Mouse (Mus musculus) midbrain, embryonic 12.5 days (tissue): ENCODE data around the gene Ankrd42. TPM values are rescaled to one million over a fixed set of nuclear protein-coding genes. Genes with fewer than 3 reads are reported as not detected.
A peak's percentile ranks its signal among the peaks of the same experiment; 100 is the strongest.

ENCODE experiments used
- ATAC-seq: fragments of 200-750 bp; cut with Nextera tagmentation; 2 replicates; pipeline ENCODE4 v1.8.0; 2017; ENCODE audit warnings: low read depth, moderate TSS enrichment, moderate library complexity; ENCODE audit not compliant: low FRiP score
- H3K27ac ChIP-seq: fragments of 300-500 bp; sonication (generic); replicated peaks from 2 replicates; pipeline ENCODE4 v1.5.1; 2016; ENCODE audit warnings: mild to moderate bottlenecking
- H3K27me3 ChIP-seq: fragments of 300-500 bp; sonication (generic); 2 replicates; pipeline ENCODE4 v1.6.1; 2016; ENCODE audit warnings: mild to moderate bottlenecking
- H3K36me3 ChIP-seq: fragments of 300-500 bp; sonication (generic); 2 replicates; pipeline ENCODE4 v1.6.1; 2016
- H3K4me1 ChIP-seq: fragments of 300-500 bp; sonication (generic); 2 replicates; pipeline ENCODE4 v1.6.1; 2016
- H3K4me2 ChIP-seq: fragments of 300-500 bp; sonication (generic); replicated peaks from 2 replicates; pipeline ENCODE4 v1.6.1; 2016; ENCODE audit warnings: mild to moderate bottlenecking, moderate library complexity
- H3K4me3 ChIP-seq: fragments of 300-500 bp; sonication (generic); 2 replicates; pipeline ENCODE4 v1.5.1; 2016; ENCODE audit warnings: mild to moderate bottlenecking
- H3K9ac ChIP-seq: fragments of 300-500 bp; sonication (generic); replicated peaks from 2 replicates; pipeline ENCODE4 v1.6.1; 2016; ENCODE audit warnings: mild to moderate bottlenecking, moderate library complexity
- H3K9me3 ChIP-seq: fragments of 300-500 bp; sonication (generic); 2 replicates; pipeline ENCODE4 v1.6.1; 2016; ENCODE audit warnings: mild to moderate bottlenecking
- WGBS: fragments of 180-500 bp; shearing (Covaris S2); methylation state at CpG from one replicate; pipeline ENCODE4 v1.1.7; 2016; 5-methylcytosine and 5-hydroxymethylcytosine counted together
- polyA plus RNA-seq: library from polyadenylated mRNA; unstranded; fragments of >200 nt; fragmentation: Nextera tagmentation; extraction: Ambion mirVana; gene quantifications from 2 replicates; pipeline ENCODE4 v1.2.1, GENCODE M21; 2016

Ankrd42 gene
- polyA plus RNA-seq = 12.6 and 12.7 TPM in 2 replicates

DNA sequence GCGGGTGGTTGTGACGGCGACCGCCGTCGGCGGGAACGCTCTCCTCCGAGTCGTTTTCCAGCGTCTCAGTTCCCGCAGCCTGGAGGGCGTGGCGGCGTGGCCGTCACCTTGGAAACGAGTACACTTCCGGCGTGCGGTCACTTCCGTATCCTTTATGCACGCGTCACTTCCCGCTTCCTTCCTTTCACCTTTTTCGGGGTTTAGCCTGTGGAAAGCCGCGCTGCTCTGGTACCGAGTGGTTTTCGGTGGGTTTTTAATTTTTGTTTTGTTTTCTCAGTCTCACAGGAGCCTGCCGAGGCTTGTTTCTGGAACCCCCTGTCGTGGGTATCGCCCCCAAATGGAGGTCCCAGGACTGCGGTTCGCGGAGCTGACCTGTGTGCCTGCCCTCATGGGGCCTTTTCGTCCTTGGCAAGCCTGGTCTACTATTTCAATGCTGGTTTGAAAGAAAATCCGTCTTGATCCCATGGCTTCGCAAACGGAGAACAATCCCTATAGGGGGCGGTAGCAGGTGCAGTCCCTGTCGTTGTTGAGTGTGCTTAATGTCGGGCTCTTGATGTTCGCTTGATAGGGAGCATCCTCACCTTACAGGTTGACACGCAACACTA is at the start of gene Ankrd42:
Gene Ankrd42 (minus strand): TSS at position 122 of the 605 bp plus-strand sequence.
- peaks cover 17% of the 10 kb centered on the region for H3K4me1 ChIP-seq
- no peaks in the 10 kb centered on the region for H3K27me3 ChIP-seq
- H3K9me3 ChIP-seq = no peaks in the 10 kb centered on the region
- peaks cover 10% of the 10 kb centered on the region for H3K36me3 ChIP-seq
- peak within 1 kb of the TSS; percentile 77 for H3K27ac ChIP-seq
- H3K4me3 ChIP-seq = peak within 1 kb of the TSS; percentile 89
- peak within 1 kb of the TSS; percentile 80 for H3K9ac ChIP-seq
- peak within 1 kb of the TSS; percentile 93 for H3K4me2 ChIP-seq
- ATAC-seq = peak; percentile 99
- WGBS = under 1% methylated on average over 44 of the region's 44 CpGs

- Histone ChIP-seq H3K9ac (no peak overlapping the region), H3K4me1 (no peaks in the 10 kb centered on the region), H3K27me3 (no peaks in the 10 kb centered on the region), H3K4me3 (no peak overlapping the region), H3K9me3 (no peaks in the 10 kb centered on the region), H3K36me3 (no peaks in the 10 kb centered on the region), H3K4me2 (no peak overlapping the region), H3K27ac (no peak overlapping the region)
- 79% methylated on average over 4 of the region's 4 CpGs for WGBS
- ATAC-seq = no peak
Measured at GRCm38 (mm10) chr7:92677346-92677745, 40.4 kb upstream of the Ankrd42 start.

DNA sequence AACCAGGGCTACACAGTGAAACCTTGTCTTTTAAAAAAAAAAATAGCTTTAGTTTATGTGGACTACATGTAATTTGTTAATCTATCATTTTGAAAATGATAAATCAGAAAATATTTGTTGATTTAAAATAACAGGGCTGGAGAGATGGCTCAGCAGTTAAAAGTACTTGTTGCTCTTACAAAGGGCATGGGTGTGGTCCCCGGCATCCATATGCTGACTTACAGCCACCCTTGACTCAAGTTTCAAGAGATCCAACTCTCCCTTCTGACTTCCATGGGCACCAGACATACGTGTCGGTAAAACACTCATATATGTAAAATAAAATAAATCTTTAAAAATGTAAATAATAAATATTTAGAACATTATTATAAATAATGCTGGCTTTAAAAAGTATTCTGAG is 38.2 kb upstream of the Ankrd42 start:
- Histone ChIP-seq H3K9ac (no peak overlapping the region), H3K4me2 (no peak overlapping the region), H3K27ac (no peak overlapping the region), H3K4me3 (no peak overlapping the region), H3K9me3 (no peaks in the 10 kb centered on the region), H3K36me3 (no peaks in the 10 kb centered on the region), H3K4me1 (peaks cover 6% of the 10 kb centered on the region; the same call in 1 of the 2 replicates), H3K27me3 (no peaks in the 10 kb centered on the region)
- no peak for ATAC-seq
- whole genome bisulfite sequencing = 87% methylated on average over 3 of the region's 3 CpGs

DNA sequence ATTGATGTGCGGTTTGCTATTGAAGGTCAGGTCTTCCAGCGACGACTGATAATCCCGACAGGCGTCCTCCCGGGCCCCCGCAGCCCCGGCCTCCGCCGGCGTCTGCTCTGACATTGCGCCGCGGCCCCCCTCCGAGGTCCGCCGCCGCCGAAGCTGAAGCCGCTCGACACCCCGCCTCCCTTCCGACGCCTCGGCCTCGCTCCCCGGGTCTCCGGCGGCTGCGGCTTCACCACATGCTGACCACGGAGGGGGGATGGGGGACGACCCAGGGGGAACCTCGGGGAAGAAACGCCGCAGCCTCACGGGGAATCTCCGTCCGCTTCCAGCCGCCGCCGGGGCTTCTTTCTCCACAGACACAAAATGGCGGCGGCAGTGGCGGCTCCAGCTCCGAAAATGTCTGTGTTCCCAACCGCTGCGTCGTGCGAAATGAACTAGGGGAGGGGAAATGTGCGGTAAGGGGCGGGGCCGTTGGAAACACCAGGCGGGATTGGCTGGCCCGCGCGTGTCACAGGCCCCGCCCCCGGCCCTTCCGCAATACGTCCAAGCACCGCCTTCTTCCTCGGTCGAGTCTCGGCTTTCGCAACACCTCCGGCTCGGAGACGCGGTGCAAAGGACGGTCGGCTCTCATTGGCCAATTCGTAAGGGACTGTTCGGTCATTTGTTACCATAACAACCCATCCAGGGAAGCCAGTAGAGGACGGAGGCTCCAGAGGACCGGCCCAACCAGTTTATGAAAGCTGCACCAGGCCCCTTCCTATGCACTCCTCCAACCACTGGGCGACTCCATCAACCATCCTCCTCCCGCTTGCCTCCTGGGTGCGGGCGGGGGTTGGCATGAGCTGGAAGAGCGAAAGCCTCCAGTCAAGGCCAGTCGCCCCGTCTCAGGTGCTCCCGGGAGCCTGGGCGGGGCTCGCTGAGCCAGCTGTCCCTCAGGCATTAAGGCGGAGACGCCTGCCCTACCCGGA is 32.8 kb upstream of the Ankrd42 start, which contains the start of gene Pcf11:
Gene Pcf11 (minus strand): TSS at position 428 of the 965 bp plus-strand sequence.
- under 1% methylated on average over 87 of the region's 88 CpGs for whole genome bisulfite sequencing

GRCm38 (mm10) chr7:92668791-92669506 is 32.0 kb upstream of the Ankrd42 start:
- peaks cover 20% of the 10 kb centered on the region for H3K4me1 ChIP-seq
- no peaks in the 10 kb centered on the region for H3K36me3 ChIP-seq
- peak; percentile 3; the same call in 1 of the 2 replicates for ATAC-seq
- peak overlapping the region; percentile 95 for H3K27ac ChIP-seq
- no peaks in the 10 kb centered on the region for H3K27me3 ChIP-seq
- under 1% methylated on average over 29 of the region's 29 CpGs for WGBS
- H3K4me2 ChIP-seq = peak overlapping the region; percentile 78
- peak overlapping the region; percentile 97 for H3K4me3 ChIP-seq
- H3K9me3 ChIP-seq = no peaks in the 10 kb centered on the region
- H3K9ac ChIP-seq = peak overlapping the region; percentile 95

More for the DNA sequence above, 32.8 kb upstream of the Ankrd42 start, which contains the start of gene Pcf11:
- no peaks in the 10 kb centered on the region for H3K27me3 ChIP-seq
- H3K4me2 ChIP-seq = peak within 1 kb of the TSS; percentile 78
- H3K36me3 ChIP-seq = no peaks in the 10 kb centered on the region
- H3K4me1 ChIP-seq = peaks cover 20% of the 10 kb centered on the region
- H3K4me3 ChIP-seq = peak within 1 kb of the TSS; percentile 97
- no peaks in the 10 kb centered on the region for H3K9me3 ChIP-seq
- peak within 1 kb of the TSS; percentile 95 for H3K9ac ChIP-seq
- H3K27ac ChIP-seq = peak within 1 kb of the TSS; percentile 95
- peak; percentile 99 for ATAC-seq

GRCm38 (mm10) chr7:92666274-92666820 is 29.4 kb upstream of the Ankrd42 start:
- H3K9ac ChIP-seq = no peak overlapping the region
- H3K27me3 ChIP-seq = no peaks in the 10 kb centered on the region
- no peak overlapping the region for H3K27ac ChIP-seq
- WGBS = 88% methylated on average over 7 of the region's 7 CpGs
- ATAC-seq = no peak
- H3K9me3 ChIP-seq = no peaks in the 10 kb centered on the region
- peaks cover 11% of the 10 kb centered on the region for H3K36me3 ChIP-seq
- H3K4me1 ChIP-seq = peaks cover 20% of the 10 kb centered on the region
- H3K4me2 ChIP-seq = peak overlapping the region; percentile 78
- H3K4me3 ChIP-seq = no peak overlapping the region

GRCm38 (mm10) chr7:92658050-92658449 is 21.1 kb upstream of the Ankrd42 start:
- no peaks in the 10 kb centered on the region for H3K27me3 ChIP-seq
- H3K4me3 ChIP-seq = no peak overlapping the region
- H3K9ac ChIP-seq = no peak overlapping the region
- H3K9me3 ChIP-seq = no peaks in the 10 kb centered on the region
- H3K4me1 ChIP-seq = 0 out of 2 replicates have a peak, but pooled peaks cover 3% of the 10 kb centered on the region
- ATAC-seq = no peak
- H3K4me2 ChIP-seq = no peak overlapping the region
- 98% methylated on average over 5 of the region's 5 CpGs for WGBS
- peaks cover 69% of the 10 kb centered on the region for H3K36me3 ChIP-seq
- no peak overlapping the region for H3K27ac ChIP-seq

DNA sequence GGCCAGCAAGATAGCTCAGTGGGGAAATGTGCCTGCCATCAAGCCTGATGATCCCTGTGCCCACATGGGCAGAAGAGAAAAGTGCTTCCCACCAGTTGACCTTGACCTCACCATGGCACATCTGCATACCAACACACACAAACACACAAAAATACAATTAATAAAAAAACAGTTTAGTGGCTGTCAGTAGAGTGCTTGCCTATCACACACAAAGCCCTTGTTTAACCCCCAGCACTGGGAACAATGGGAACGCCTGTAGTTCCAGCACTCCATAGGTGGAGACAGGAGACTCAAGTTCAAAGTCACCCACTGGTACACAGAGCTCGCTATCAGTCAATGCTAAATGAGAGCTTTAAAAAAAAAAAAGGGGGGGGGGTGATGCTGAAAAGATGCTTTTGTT is 19.4 kb upstream of the Ankrd42 start:
- Histone ChIP-seq H3K4me1 (0 out of 2 replicates have a peak, but pooled peaks cover 3% of the 10 kb centered on the region), H3K4me3 (no peak overlapping the region), H3K27ac (no peak overlapping the region), H3K9ac (no peak overlapping the region), H3K4me2 (no peak overlapping the region), H3K36me3 (peaks cover 61% of the 10 kb centered on the region), H3K9me3 (no peaks in the 10 kb centered on the region), H3K27me3 (no peaks in the 10 kb centered on the region)
- WGBS = 90% methylated on average over 2 of the region's 2 CpGs
- ATAC-seq = no peak

DNA sequence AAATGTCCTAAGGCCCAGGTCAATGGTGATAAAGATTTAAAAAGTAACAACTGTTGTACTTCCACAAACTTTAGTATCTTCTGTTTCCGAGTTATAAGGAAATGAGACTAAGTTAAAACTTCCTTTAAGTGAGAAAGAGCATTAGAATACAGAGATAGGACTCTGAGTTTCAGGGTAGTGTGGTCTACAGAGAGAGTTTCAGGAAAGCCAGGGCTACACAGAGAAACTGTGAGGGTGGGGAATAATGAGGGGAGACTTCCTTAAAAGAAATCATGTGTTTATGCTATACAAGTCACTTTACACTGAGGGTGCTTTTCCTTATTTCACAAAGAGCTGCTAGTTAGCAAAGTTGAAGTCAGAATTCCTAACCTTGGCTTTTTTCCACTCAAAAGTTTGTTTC is 16.4 kb upstream of the Ankrd42 start:
- H3K4me2 ChIP-seq = no peak overlapping the region
- no peak overlapping the region for H3K4me3 ChIP-seq
- 89% methylated on average over 1 of the region's 1 CpGs for WGBS
- H3K9me3 ChIP-seq = no peaks in the 10 kb centered on the region
- ATAC-seq = no peak
- no peaks in the 10 kb centered on the region for H3K27me3 ChIP-seq
- no peak overlapping the region for H3K9ac ChIP-seq
- no peak overlapping the region for H3K27ac ChIP-seq
- 0 out of 2 replicates have a peak, but pooled peaks cover 3% of the 10 kb centered on the region for H3K4me1 ChIP-seq
- peaks cover 43% of the 10 kb centered on the region for H3K36me3 ChIP-seq

DNA sequence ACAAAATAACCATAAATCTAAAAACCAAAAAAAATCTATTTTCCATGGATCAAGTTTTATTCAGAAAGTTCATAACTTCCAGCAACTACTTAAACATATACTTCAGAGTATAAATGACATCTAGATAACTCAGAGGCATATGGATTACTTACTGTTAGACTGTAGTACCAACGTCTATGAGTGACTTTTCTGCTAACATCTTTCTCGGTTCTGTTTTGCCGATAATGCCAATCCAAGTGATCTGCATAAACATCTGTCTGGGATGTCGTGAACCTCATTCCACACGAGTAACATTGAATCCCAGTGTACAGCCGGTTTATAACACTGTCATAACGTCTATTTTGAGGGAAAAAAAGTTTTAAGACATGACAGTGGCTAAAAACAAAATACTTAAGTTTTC is 10.8 kb upstream of the Ankrd42 start:
- H3K9me3 ChIP-seq = no peaks in the 10 kb centered on the region
- no peaks in the 10 kb centered on the region for H3K27me3 ChIP-seq
- ATAC-seq = no peak
- H3K27ac ChIP-seq = no peak overlapping the region
- 88% methylated on average over 7 of the region's 7 CpGs for WGBS
- H3K4me2 ChIP-seq = no peak overlapping the region
- H3K36me3 ChIP-seq = peaks cover 42% of the 10 kb centered on the region
- no peak overlapping the region for H3K4me3 ChIP-seq
- no peak overlapping the region for H3K9ac ChIP-seq
- no peaks in the 10 kb centered on the region for H3K4me1 ChIP-seq

DNA sequence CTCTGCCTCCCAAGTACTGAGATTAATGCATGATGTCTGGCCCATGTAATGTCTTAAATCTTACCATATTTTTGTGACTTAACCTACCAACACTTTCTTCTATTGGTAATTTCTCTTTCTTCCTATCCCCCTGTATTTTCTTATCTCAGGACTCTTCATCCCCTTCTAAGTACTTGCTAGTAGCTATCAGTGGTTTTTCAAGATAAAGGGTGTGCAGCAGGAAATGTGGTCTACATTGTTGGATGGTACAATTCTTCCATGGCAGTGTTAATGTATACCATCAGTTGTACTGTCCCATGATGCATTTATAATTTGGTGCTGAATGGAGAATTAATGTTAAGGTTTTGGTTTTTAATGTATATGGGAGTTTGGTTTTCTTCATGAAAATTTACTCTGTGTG is 5.4 kb upstream of the Ankrd42 start:
- no peaks in the 10 kb centered on the region for H3K27me3 ChIP-seq
- no peak overlapping the region for H3K9ac ChIP-seq
- H3K27ac ChIP-seq = no peak overlapping the region
- no peak overlapping the region for H3K4me2 ChIP-seq
- H3K4me1 ChIP-seq = peaks cover 9% of the 10 kb centered on the region
- H3K36me3 ChIP-seq = peaks cover 38% of the 10 kb centered on the region
- no peak overlapping the region for H3K4me3 ChIP-seq
- no peak for ATAC-seq
- no peaks in the 10 kb centered on the region for H3K9me3 ChIP-seq
